ENCODE assay signal across 20 mouse cellular contexts in the genomic region with DNA sequence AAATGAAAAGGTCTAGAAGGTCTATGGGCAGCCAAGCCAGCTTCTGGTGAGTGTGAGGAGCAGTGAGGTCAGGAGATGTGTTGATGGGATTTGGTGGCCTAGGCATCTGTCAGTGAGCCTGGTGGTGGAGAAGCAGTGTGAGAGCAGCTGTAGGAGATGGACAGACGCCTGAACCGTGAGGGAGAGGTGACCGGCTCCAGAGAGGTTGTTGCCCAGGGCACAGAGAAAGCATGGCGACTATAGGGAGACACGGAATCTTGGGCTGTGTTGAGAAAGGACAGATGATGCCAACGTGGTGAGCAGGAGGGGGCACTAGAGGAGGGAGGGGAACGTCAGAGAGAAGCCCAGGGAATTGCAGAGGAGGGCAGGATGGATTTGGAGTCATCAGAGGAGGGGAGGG.
"Had no signal": no experiment of that assay in that cellular context is flagged by ENCODE, and none has a peak within 500 bp of the region (broad histone marks: within the 10 kb centered on the region; RNA-seq: fewer than 3 reads in every experiment).

No protein-coding gene starts in this region.

- H3K36me3 ChIP-seq: hindbrain, embryonic 12.5 days; hindbrain, embryonic 15.5 days had no signal

- H3K4me2 ChIP-seq: heart, embryonic 12.5 days; hindbrain, embryonic 12.5 days; hindbrain, embryonic 15.5 days; limb, embryonic 13.5 days; limb, embryonic 15.5 days; liver, embryonic 12.5 days had no signal

- H3K4me1 ChIP-seq: heart, embryonic 10.5 days; hindbrain, embryonic 12.5 days; limb, embryonic 13.5 days; limb, embryonic 15.5 days; liver, embryonic 12.5 days had no signal

- H3K9me3 ChIP-seq: heart, embryonic 10.5 days; heart, embryonic 12.5 days; hindbrain, embryonic 12.5 days; hindbrain, embryonic 15.5 days; limb, embryonic 13.5 days; limb, embryonic 15.5 days; liver, embryonic 12.5 days had no signal

- H3K27ac ChIP-seq: heart, embryonic 10.5 days; hindbrain, embryonic 12.5 days; hindbrain, embryonic 15.5 days; layer of hippocampus, adult 2 months; limb, embryonic 13.5 days; limb, embryonic 15.5 days; liver, embryonic 12.5 days; liver, embryonic 14.5 days had no signal

- DNase-seq: forebrain, postnatal 0 days; gastrocnemius, postnatal 14 days; gastrocnemius, postnatal 36 days; heart, adult 18-20 months; heart, postnatal 10 days; kidney, adult 11 months; kidney, adult 8-10 months; kidney, postnatal 10 days; kidney, postnatal 25 days; kidney, postnatal 4 days had no signal

- H3K27me3 ChIP-seq: heart, embryonic 12.5 days; hindbrain, embryonic 12.5 days; hindbrain, embryonic 15.5 days; limb, embryonic 13.5 days; limb, embryonic 15.5 days; liver, embryonic 12.5 days had no signal

- H3K4me3 ChIP-seq: heart, embryonic 10.5 days; heart, embryonic 12.5 days; hindbrain, embryonic 12.5 days; hindbrain, embryonic 15.5 days; layer of hippocampus, adult 2 months; limb, embryonic 13.5 days; limb, embryonic 15.5 days; liver, embryonic 12.5 days had no signal

- H3K9ac ChIP-seq: forebrain, postnatal 0 days; heart, embryonic 12.5 days; hindbrain, embryonic 12.5 days; hindbrain, embryonic 15.5 days; limb, embryonic 13.5 days; limb, embryonic 15.5 days; liver, embryonic 12.5 days; liver, embryonic 14.5 days had no signal

- ATAC-seq: forebrain, postnatal 0 days; intestine, embryonic 16.5 days; liver, embryonic 12.5 days had no signal
